Mouse (Mus musculus): ENCODE data around the gene Exoc3l. TPM values are rescaled to one million over a fixed set of nuclear protein-coding genes. Genes with fewer than 3 reads are reported as not detected.

The Exoc3l gene
- total RNA-seq, 2 experiments from 2014 or later, result 8.5 TPM; not detected in 1

GRCm38 (mm10) chr8:105254152-105254965, 41.5 kb downstream of the Exoc3l start:
- peak; percentile 84 for ATAC-seq (replicated peaks; ENCODE audit: low FRiP score, poor library complexity, severe bottlenecking)

- ATAC-seq (replicated peaks; ENCODE audit: low FRiP score, poor library complexity, severe bottlenecking), result no peak
Measured at GRCm38 (mm10) chr8:105253766-105254151, 42.1 kb downstream of the Exoc3l start.

- ATAC-seq (replicated peaks; ENCODE audit: low FRiP score, poor library complexity, severe bottlenecking), result no peak
Measured at GRCm38 (mm10) chr8:105252680-105253537, 43.0 kb downstream of the Exoc3l start.

- ATAC-seq (replicated peaks; ENCODE audit: low FRiP score, poor library complexity, severe bottlenecking), result no peak
Measured at GRCm38 (mm10) chr8:105251954-105252353, 43.9 kb downstream of the Exoc3l start.

GRCm38 (mm10) chr8:105241016-105241415, 54.9 kb downstream of the Exoc3l start:
- ATAC-seq (replicated peaks; ENCODE audit: low FRiP score, poor library complexity, severe bottlenecking), result no peak

Other genes starting within 250 kb of the Exoc3l start
- gene Ces3a, start 247.5 kb downstream of the Exoc3l start, total RNA-seq (2015; ENCODE audit: low replicate concordance), result not detected in 2 replicates
- not detected in 2 replicates for gene Ces3a, start 247.5 kb downstream of the Exoc3l start, total RNA-seq (2017; ENCODE audit: low replicate concordance)
- gene Ces3b, start 212.3 kb downstream of the Exoc3l start, total RNA-seq (2015; ENCODE audit: low replicate concordance), result not detected in 2 replicates
- not detected in 2 replicates for gene Ces3b, start 212.3 kb downstream of the Exoc3l start, total RNA-seq (2017; ENCODE audit: low replicate concordance)
- not detected in 2 replicates for gene Ces4a, start 164.3 kb downstream of the Exoc3l start, total RNA-seq (2015; ENCODE audit: low replicate concordance)
- gene Ces4a, start 164.3 kb downstream of the Exoc3l start, total RNA-seq (2017; ENCODE audit: low replicate concordance), result not detected in 2 replicates
- gene Cbfb, start 125.4 kb downstream of the Exoc3l start, total RNA-seq (2015; ENCODE audit: low replicate concordance), result 25.9 and 34.4 TPM in 2 replicates
- gene Cbfb, start 125.4 kb downstream of the Exoc3l start, total RNA-seq (2017; ENCODE audit: low replicate concordance), result 18.0 and 29.3 TPM in 2 replicates
- 19.8 and 24.3 TPM in 2 replicates for gene D230025D16Rik, start 71.0 kb downstream of the Exoc3l start, total RNA-seq (2015; ENCODE audit: low replicate concordance)
- gene D230025D16Rik, start 71.0 kb downstream of the Exoc3l start, total RNA-seq (2017; ENCODE audit: low replicate concordance), result 12.9 and 19.5 TPM in 2 replicates
- 1.7 and 2.9 TPM in 2 replicates for gene B3gnt9, start 40.9 kb downstream of the Exoc3l start, total RNA-seq (2015; ENCODE audit: low replicate concordance)
- gene B3gnt9, start 40.9 kb downstream of the Exoc3l start, total RNA-seq (2017; ENCODE audit: low replicate concordance), result 0.77 TPM in 1 of 2 replicates, not detected in the other
- gene Tradd, start 31.5 kb downstream of the Exoc3l start, total RNA-seq (2015; ENCODE audit: low replicate concordance), result 5.8 and 6.7 TPM in 2 replicates
- gene Tradd, start 31.5 kb downstream of the Exoc3l start, total RNA-seq (2017; ENCODE audit: low replicate concordance), result 2.7 TPM in 1 of 2 replicates, not detected in the other
- gene Fbxl8, start 31.5 kb downstream of the Exoc3l start, total RNA-seq (2015; ENCODE audit: low replicate concordance), result 2.5 TPM in 1 of 2 replicates, not detected in the other
- gene Fbxl8, start 31.5 kb downstream of the Exoc3l start, total RNA-seq (2017; ENCODE audit: low replicate concordance), result 0.08 TPM in 1 of 2 replicates, not detected in the other
- gene Hsf4, start 26.3 kb downstream of the Exoc3l start, total RNA-seq (2015; ENCODE audit: low replicate concordance), result not detected in 2 replicates
- gene Hsf4, start 26.3 kb downstream of the Exoc3l start, total RNA-seq (2017; ENCODE audit: low replicate concordance), result not detected in 2 replicates
- gene Nol3, start 20.0 kb downstream of the Exoc3l start, total RNA-seq (2015; ENCODE audit: low replicate concordance), result not detected in 2 replicates
- gene Nol3, start 20.0 kb downstream of the Exoc3l start, total RNA-seq (2017; ENCODE audit: low replicate concordance), result not detected in 2 replicates
- 1.7 TPM in 1 of 2 replicates, not detected in the other for gene 4931428F04Rik, start 6.2 kb downstream of the Exoc3l start, total RNA-seq (2015; ENCODE audit: low replicate concordance)
- 1.7 TPM in 1 of 2 replicates, not detected in the other for gene 4931428F04Rik, start 6.2 kb downstream of the Exoc3l start, total RNA-seq (2017; ENCODE audit: low replicate concordance)
- gene E2f4, start 1.6 kb upstream of the Exoc3l start, total RNA-seq (2015; ENCODE audit: low replicate concordance), result 632 and 674 TPM in 2 replicates
- 268 and 326 TPM in 2 replicates for gene E2f4, start 1.6 kb upstream of the Exoc3l start, total RNA-seq (2017; ENCODE audit: low replicate concordance)
- 10.1 and 18.7 TPM in 2 replicates for gene Elmo3, start 9.5 kb upstream of the Exoc3l start, total RNA-seq (2015; ENCODE audit: low replicate concordance)
- gene Elmo3, start 9.5 kb upstream of the Exoc3l start, total RNA-seq (2017; ENCODE audit: low replicate concordance), result 14.0 and 21.9 TPM in 2 replicates
- 23.4 and 26.8 TPM in 2 replicates for gene Lrrc29, start 30.2 kb upstream of the Exoc3l start, total RNA-seq (2015; ENCODE audit: low replicate concordance)
- 24.8 and 31.7 TPM in 2 replicates for gene Lrrc29, start 30.2 kb upstream of the Exoc3l start, total RNA-seq (2017; ENCODE audit: low replicate concordance)
- gene Tmem208, start 30.3 kb upstream of the Exoc3l start, total RNA-seq (2015; ENCODE audit: low replicate concordance), result 67.9 and 68.8 TPM in 2 replicates
- 18.1 and 30.2 TPM in 2 replicates for gene Tmem208, start 30.3 kb upstream of the Exoc3l start, total RNA-seq (2017; ENCODE audit: low replicate concordance)
- 1.3 and 3.2 TPM in 2 replicates for gene Fhod1, start 51.9 kb upstream of the Exoc3l start, total RNA-seq (2015; ENCODE audit: low replicate concordance)
- 0.08 and 0.90 TPM in 2 replicates for gene Fhod1, start 51.9 kb upstream of the Exoc3l start, total RNA-seq (2017; ENCODE audit: low replicate concordance)
- gene Slc9a5, start 52.7 kb upstream of the Exoc3l start, total RNA-seq (2015; ENCODE audit: low replicate concordance), result 2.9 TPM in 1 of 2 replicates, not detected in the other
- not detected in 2 replicates for gene Slc9a5, start 52.7 kb upstream of the Exoc3l start, total RNA-seq (2017; ENCODE audit: low replicate concordance)
- gene Plekhg4, start 77.2 kb upstream of the Exoc3l start, total RNA-seq (2015; ENCODE audit: low replicate concordance), result not detected in 2 replicates
- not detected in 2 replicates for gene Plekhg4, start 77.2 kb upstream of the Exoc3l start, total RNA-seq (2017; ENCODE audit: low replicate concordance)
- not detected in 2 replicates for gene Kctd19, start 117.4 kb upstream of the Exoc3l start, total RNA-seq (2015; ENCODE audit: low replicate concordance)
- gene Kctd19, start 117.4 kb upstream of the Exoc3l start, total RNA-seq (2017; ENCODE audit: low replicate concordance), result not detected in 2 replicates
- 1.4 TPM in 1 of 2 replicates, not detected in the other for gene Lrrc36, start 117.5 kb upstream of the Exoc3l start, total RNA-seq (2015; ENCODE audit: low replicate concordance)
- gene Lrrc36, start 117.5 kb upstream of the Exoc3l start, total RNA-seq (2017; ENCODE audit: low replicate concordance), result 1.2 TPM in 1 of 2 replicates, not detected in the other
- gene Tppp3, start 175.4 kb upstream of the Exoc3l start, total RNA-seq (2015; ENCODE audit: low replicate concordance), result 2.5 TPM in 1 of 2 replicates, not detected in the other
- 2.2 TPM in 1 of 2 replicates, not detected in the other for gene Tppp3, start 175.4 kb upstream of the Exoc3l start, total RNA-seq (2017; ENCODE audit: low replicate concordance)
- 2.5 TPM in 1 of 2 replicates, not detected in the other for gene Zdhhc1, start 200.8 kb upstream of the Exoc3l start, total RNA-seq (2015; ENCODE audit: low replicate concordance)
- 0.39 TPM in 1 of 2 replicates, not detected in the other for gene Zdhhc1, start 200.8 kb upstream of the Exoc3l start, total RNA-seq (2017; ENCODE audit: low replicate concordance)
- not detected in 2 replicates for gene Hsd11b2, start 222.7 kb upstream of the Exoc3l start, total RNA-seq (2015; ENCODE audit: low replicate concordance)
- not detected in 2 replicates for gene Hsd11b2, start 222.7 kb upstream of the Exoc3l start, total RNA-seq (2017; ENCODE audit: low replicate concordance)